Mouse (Mus musculus): ENCODE measurements around the gene Hist1h1d.

- TF ChIP-seq CTCF (IDR thresholded peaks at IDR 0.05; ENCODE audit: low read depth) = no peak
- TF ChIP-seq EP300 (IDR thresholded peaks at IDR 0.05; ENCODE audit: low read depth) = peak; percentile 5; the same call in 1 of the 2 replicates
These were observed 36.0 kb upstream of the Hist1h1d start for GRCm38 (mm10) chr13:23516822-23517602.
